Mouse (Mus musculus): Measurements from ENCODE around the gene Gm11037.

DNA sequence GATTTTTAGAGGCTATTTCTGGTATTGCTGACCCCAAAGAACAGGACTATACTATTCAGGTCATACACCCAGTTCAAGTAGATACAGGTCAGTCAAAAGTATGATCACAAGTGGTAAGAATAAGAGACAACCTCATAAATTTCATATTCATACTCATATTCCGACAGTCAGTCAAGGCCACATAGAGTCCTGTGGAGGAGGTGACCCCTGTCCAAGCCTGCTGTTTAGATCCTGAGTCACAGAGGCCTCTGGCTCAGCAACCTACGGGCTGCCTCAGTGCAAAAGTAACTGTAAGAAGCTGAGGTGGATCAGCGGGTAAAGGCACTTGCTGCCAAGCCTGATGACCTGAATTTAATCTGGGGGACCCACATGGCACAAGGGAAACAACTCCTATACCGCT, 20.7 kb downstream of the Gm11037 start:
- TF ChIP-seq CTCF (IDR thresholded peaks at IDR 0.05; ENCODE audit: borderline replicate concordance, insufficient read depth, low read length) (no peak), POLR2A (IDR thresholded peaks at IDR 0.05; ENCODE audit: low read depth, low read length) (no peak)

All from embryonic fibroblast, embryonic 13.5 days (primary cell).